Mouse (Mus musculus) kidney, adult 8-10 months (tissue): Measurements from ENCODE around the gene Irs3.

Source experiments
- DNase-seq, 2 experiments: peaks; one replicate each; pipeline ENCODE4 v3.0.0; 2022

Irs3 gene

GRCm38 (mm10) chr5:137654746-137655145 lies 9.2 kb upstream of the Irs3 start:
- no peak for DNase-seq

- DNase-seq = no peak
Observed at GRCm38 (mm10) chr5:137653366-137653765, 7.9 kb upstream of the Irs3 start.

DNA sequence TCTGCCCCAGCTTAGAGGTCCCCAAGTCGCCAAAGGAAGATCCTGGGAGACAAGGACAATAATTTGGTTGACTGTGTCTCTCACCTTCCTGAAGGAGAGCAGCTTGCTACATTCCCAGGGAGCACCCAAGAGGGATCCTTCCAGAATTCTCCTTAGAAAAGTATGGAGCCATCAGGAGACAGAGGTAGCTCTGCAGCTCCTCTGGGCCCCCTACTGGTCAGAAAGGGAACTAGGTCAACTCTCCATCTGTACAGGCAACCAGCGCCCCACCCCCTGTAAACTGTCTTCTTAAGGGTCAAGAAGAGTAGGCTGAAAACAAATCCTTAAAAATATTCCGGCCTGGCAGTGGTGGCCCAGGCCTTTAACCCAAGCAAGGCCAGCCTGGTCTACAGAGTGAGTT lies 7.0 kb upstream of the Irs3 start:
- peak; percentile 57 to 73 for DNase-seq

DNA sequence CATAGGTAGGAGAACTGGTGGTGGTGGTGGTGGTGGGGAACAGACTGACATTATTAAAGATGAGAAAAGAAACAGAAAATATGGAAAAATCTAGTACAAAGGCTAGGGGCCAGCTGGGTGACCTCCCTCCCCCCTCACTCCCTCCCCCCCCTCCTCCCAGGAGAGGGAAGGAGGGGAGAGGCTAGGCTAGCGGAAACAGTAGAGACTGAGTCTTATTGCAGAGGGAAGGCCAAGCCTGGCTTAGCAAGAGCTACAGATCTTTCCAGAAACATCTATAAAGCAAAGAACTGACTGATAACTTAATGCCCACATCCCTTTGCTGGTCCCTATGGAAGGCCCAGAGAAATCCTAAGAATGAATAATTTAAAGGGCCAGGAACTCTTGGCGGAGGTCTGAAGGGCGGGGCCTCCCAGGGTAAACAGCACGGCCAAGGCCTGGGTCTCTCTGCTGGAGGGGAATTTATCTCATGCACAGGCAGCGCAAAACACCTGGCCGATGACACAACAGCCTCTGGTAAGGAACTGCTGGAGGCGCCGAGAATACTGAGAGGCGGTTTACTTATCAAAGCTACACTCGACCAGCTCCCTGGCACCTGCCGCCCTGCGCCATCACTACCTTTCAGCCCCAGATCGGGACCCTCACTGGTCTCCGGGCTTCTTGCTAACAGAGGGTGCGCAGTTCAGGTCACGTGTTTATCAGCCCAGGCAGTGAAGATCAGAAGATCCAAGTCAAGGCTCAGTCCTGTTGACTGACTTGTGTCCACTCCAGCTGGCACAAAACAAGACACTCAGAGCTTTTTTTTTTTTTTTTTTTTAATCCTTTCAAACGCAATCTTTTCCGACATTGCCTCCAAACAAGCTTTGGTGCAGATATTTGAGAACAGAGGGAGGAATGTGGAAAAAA lies 4.4 kb upstream of the Irs3 start:
- DNase-seq = no peak

DNA sequence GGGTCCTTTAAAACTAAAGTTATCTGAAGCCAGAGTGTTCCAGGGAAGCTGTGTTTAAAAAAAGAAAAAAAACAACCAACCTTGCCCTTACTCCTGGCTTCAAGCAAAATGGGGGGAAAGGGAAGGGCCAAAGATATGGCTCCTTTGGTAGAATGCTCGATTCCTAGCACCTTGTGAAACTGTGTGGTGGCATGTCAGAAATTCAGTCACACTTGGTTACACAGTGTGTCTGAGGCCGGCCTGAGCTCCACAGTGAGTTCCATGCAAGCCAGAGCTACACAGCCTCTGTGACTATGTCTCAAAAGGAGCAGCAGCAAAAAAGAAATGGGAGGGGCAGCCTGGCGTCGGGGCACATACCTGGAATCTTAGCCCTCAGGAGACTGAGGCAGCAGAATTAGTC lies 3.7 kb upstream of the Irs3 start:
- no peak for DNase-seq

DNA sequence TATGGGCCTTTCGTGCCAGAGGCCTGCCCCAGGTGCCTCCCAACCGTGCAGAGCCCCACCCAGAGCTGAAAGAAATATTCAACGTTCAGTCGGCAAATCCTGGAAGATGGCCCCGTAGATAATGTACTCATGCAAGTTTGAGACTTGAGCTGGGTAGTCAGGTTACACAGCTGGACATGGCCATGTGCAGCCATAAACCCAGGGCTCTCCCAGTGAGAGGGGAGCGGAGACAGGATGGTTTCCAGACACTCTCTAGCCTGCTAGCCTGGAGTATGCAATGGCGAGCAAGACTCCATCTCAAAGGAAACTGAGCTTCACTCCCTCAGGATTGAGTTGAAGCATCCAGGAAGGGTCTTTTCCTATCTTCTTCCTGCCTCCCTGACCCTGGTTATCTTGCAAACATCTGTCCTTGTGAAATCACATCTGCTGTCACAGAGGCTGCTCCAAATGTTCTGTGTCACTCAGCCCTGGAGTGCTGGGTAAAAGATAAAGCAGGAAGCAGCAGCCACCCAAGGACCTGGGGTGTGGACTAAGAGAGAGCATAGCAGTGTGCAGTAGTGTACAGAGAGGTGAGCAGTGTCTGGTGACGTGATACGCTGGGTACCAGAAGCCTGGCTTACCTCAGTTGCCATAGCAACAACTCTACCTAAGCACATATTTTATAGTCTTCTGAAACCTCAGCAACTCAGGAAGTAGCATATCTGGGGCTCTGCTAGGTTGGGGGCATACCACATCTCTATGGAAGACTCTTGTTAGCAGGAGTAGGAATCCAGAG lies 2.5 kb upstream of the Irs3 start:
- no peak for DNase-seq

DNA sequence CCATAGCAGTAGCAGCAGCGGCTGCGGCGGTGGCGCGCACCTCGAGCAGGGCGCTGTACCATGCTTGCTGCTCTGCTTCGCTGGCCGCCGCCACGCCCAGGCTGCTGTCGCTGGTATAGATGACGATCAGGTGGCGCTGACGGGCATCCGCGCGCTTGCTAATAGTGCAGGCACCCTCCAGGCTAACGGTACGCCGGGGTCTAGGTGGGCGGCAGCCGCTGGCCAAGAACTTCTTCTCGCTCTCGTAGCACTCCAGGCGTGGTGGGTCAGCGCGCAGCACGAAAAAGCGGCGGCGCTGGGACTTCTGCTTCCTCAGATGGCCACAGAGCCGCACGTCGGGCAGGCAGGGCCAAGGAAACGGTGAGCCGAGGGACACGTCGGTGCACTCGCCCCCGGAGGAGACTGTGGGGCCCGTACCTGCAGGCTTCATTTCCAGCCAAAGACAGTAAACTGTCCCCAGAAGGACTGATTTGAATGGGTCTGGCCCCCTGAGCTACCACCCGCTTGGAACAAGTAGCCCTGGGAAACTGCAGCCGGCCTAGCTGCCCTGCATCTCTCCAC lies 343 bp downstream of the Irs3 start:
- DNase-seq = no peak

- no peak for DNase-seq
Observed at GRCm38 (mm10) chr5:137644484-137644883, 1.0 kb downstream of the Irs3 start.

GRCm38 (mm10) chr5:137642886-137643285 lies 2.6 kb downstream of the Irs3 start:
- DNase-seq = no peak

DNA sequence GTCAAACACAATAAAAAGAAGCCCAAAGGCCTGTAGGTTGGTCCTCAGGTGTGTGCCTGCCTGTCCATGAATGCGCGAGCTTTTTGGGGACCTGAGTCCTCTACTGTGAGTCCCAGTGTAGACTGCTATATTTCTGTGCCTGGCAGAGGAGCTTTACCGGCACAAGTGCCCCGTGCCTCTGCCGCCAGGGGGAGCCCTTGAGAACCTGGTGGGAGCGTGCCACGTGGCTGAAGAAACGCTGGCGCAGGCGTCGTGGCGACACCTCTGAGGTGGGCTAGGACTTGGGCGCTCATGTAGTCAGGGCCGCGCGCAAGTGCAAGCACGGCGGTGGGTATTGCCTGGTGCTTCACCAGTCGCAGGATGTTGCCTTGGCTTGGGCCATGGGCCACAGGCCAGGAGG lies 4.5 kb downstream of the Irs3 start, which contains the start of gene Sap25:
TSS of gene Sap25 (plus strand) at position 281 of the 400 bp plus-strand sequence.
- DNase-seq = peak in 1 of 2 experiments; percentile 39

GRCm38 (mm10) chr5:137639472-137639871 lies 6.0 kb downstream of the Irs3 start:
- DNase-seq = no peak

- no peak for DNase-seq
Observed at GRCm38 (mm10) chr5:137633397-137634084, 12.0 kb downstream of the Irs3 start.

GRCm38 (mm10) chr5:137631591-137631990 lies 13.9 kb downstream of the Irs3 start:
- DNase-seq = no peak

GRCm38 (mm10) chr5:137631171-137631570 lies 14.3 kb downstream of the Irs3 start:
- DNase-seq = peak in 1 of 2 experiments; percentile 32

GRCm38 (mm10) chr5:137630602-137631001 lies 14.9 kb downstream of the Irs3 start:
- peak; percentile 45 to 72 for DNase-seq

GRCm38 (mm10) chr5:137629906-137630545 lies 15.5 kb downstream of the Irs3 start:
- DNase-seq = peak; percentile 68 to 83

- DNase-seq = peak; percentile 81 to 83
Observed at GRCm38 (mm10) chr5:137629306-137629721, 16.2 kb downstream of the Irs3 start.

- DNase-seq = peak; percentile 100
Observed at GRCm38 (mm10) chr5:137628498-137629305, 16.8 kb downstream of the Irs3 start, which contains the start of the genes Fbxo24, Lrch4 and Gm20605. Fbxo24 (minus strand) TSS chr5:137629002. Lrch4 (plus strand) TSS chr5:137629121. Gm20605 (plus strand) TSS chr5:137629175.

GRCm38 (mm10) chr5:137627991-137628390 lies 17.5 kb downstream of the Irs3 start:
- peak; percentile 32 to 36 for DNase-seq

DNA sequence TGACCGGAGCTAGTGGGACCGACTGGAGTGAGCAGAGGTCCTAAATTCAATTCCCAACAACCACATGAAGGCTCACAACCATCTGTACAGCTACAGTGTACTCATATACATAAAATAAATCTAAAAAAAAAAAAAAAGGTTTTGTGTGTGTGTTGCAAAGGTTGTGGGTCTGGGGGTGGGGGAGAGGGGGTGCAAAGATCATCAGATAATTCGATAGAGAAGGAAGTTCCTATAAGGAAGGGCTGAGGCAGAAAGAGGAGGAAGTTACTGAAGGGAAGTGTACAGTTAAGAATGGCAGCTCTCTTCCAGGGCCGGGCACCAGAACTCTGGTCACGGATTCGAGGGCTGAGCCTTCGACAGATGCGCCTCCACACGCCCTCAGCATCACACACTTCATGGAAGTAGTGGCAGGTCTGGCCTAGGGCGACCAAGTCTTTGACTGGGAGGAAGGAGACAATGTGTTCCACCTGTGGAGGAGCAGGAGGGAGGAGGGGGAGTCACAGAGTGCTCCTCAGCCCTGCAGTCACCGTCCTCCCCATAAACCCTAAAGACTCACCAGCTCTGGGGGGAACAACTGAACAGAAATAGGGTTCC lies 21.5 kb downstream of the Irs3 start:
- DNase-seq = no peak

- no peak for DNase-seq
Observed at GRCm38 (mm10) chr5:137615347-137615746, 30.2 kb downstream of the Irs3 start.
